Mouse (Mus musculus) embryonic fibroblast, embryonic 13.5 days (primary cell): Measurements from ENCODE around the gene Erc2. TPM values are rescaled to one million over a fixed set of nuclear protein-coding genes. Genes with fewer than 3 reads are reported as not detected.

Experiments
- H3K27ac ChIP-seq: 2 replicates; pipeline ENCODE4 v1.5.1; 2012; ENCODE audit warnings: low read length, control low read depth, inconsistent platforms; ENCODE audit not compliant: insufficient read depth
- H3K4me1 ChIP-seq: 2 replicates; pipeline ENCODE4 v1.6.1; 2011; ENCODE audit warnings: low read length; ENCODE audit not compliant: control insufficient read depth, insufficient read depth
- H3K4me3 ChIP-seq: 2 replicates; pipeline ENCODE4 v1.5.1; 2011; ENCODE audit warnings: mild to moderate bottlenecking, control low read depth, low read length; ENCODE audit not compliant: insufficient read depth
- CTCF ChIP-seq: IDR thresholded peaks from 2 replicates; pipeline ENCODE4 v1.5.1; 2011; ENCODE audit warnings: mild to moderate bottlenecking, control low read depth, low read length, moderate library complexity, borderline replicate concordance; ENCODE audit not compliant: insufficient read depth
- POLR2A ChIP-seq: IDR thresholded peaks from 2 replicates; pipeline ENCODE4 v1.6.1; 2011; ENCODE audit warnings: low read depth, mild to moderate bottlenecking, control low read depth, low read length, moderate library complexity
- polyA plus RNA-seq: library from polyadenylated mRNA; stranded (reverse); fragments of >200 nt; gene quantifications from 2 replicates; pipeline ENCODE4 v1.2.4, GENCODE M21; 2011; ENCODE audit warnings: low read depth; ENCODE audit not compliant: missing spikeins, insufficient read length

Gene Erc2
- polyA plus RNA-seq, 1 experiment, result 4.4 TPM

- H3K4me3 ChIP-seq, result no peak overlapping the region
- H3K4me1 ChIP-seq, result peaks cover 2% of the 10 kb centered on the region
- peak overlapping the region; percentile 47; the same call in 1 of the 2 replicates for H3K27ac ChIP-seq
- TF ChIP-seq POLR2A, result no peak
- TF ChIP-seq CTCF, result no peak
Observed at GRCm38 (mm10) chr14:28035013-28035412, 412.8 kb downstream of the Erc2 start.

- no peaks in the 10 kb centered on the region for H3K4me1 ChIP-seq
- no peak overlapping the region for H3K4me3 ChIP-seq
- TF ChIP-seq POLR2A, result no peak
- no peak overlapping the region for H3K27ac ChIP-seq
Observed at GRCm38 (mm10) chr14:28043095-28043494, 420.9 kb downstream of the Erc2 start.

- Histone ChIP-seq H3K27ac (no peak overlapping the region), H3K4me3 (no peak overlapping the region), H3K4me1 (peaks cover 7% of the 10 kb centered on the region)
- TF ChIP-seq CTCF, result no peak
- TF ChIP-seq POLR2A, result no peak
Observed at GRCm38 (mm10) chr14:28051646-28052045, 429.4 kb downstream of the Erc2 start.

- peak overlapping the region; percentile 0; the same call in 1 of the 2 replicates for H3K27ac ChIP-seq
- TF ChIP-seq CTCF, result no peak
- no peak for TF ChIP-seq POLR2A
- no peak overlapping the region for H3K4me3 ChIP-seq
- peaks cover 14% of the 10 kb centered on the region for H3K4me1 ChIP-seq
Observed at GRCm38 (mm10) chr14:28057159-28057884, 435.1 kb downstream of the Erc2 start.

GRCm38 (mm10) chr14:28057885-28058860 is 435.9 kb downstream of the Erc2 start:
- Histone ChIP-seq H3K4me3 (no peak overlapping the region), H3K4me1 (peaks cover 14% of the 10 kb centered on the region), H3K27ac (peak overlapping the region; percentile 0; the same call in 1 of the 2 replicates)
- no peak for TF ChIP-seq CTCF
- TF ChIP-seq POLR2A, result no peak

- Histone ChIP-seq H3K27ac (no peak overlapping the region), H3K4me1 (peaks cover 13% of the 10 kb centered on the region), H3K4me3 (no peak overlapping the region)
- no peak for TF ChIP-seq CTCF
- TF ChIP-seq POLR2A, result no peak
Observed at GRCm38 (mm10) chr14:28060891-28061290, 438.7 kb downstream of the Erc2 start.

- Histone ChIP-seq H3K4me1 (peaks cover 8% of the 10 kb centered on the region; the same call in 1 of the 2 replicates), H3K4me3 (no peak overlapping the region), H3K27ac (no peak overlapping the region)
- no peak for TF ChIP-seq POLR2A
- no peak for TF ChIP-seq CTCF
Observed at GRCm38 (mm10) chr14:28061649-28062375, 439.6 kb downstream of the Erc2 start.

- H3K27ac ChIP-seq, result no peak overlapping the region
- no peak overlapping the region for H3K4me3 ChIP-seq
- TF ChIP-seq POLR2A, result no peak
- no peak for TF ChIP-seq CTCF
- H3K4me1 ChIP-seq, result no peaks in the 10 kb centered on the region
Observed at GRCm38 (mm10) chr14:28068021-28068420, 445.8 kb downstream of the Erc2 start.

GRCm38 (mm10) chr14:28069826-28070225 is 447.6 kb downstream of the Erc2 start:
- no peaks in the 10 kb centered on the region for H3K4me1 ChIP-seq

GRCm38 (mm10) chr14:28072561-28072960 is 450.3 kb downstream of the Erc2 start:
- H3K4me1 ChIP-seq, result no peaks in the 10 kb centered on the region
- TF ChIP-seq POLR2A, result no peak
- TF ChIP-seq CTCF, result no peak
- H3K27ac ChIP-seq, result no peak overlapping the region
- H3K4me3 ChIP-seq, result no peak overlapping the region

More at GRCm38 (mm10) chr14:28069826-28070225, 447.6 kb downstream of the Erc2 start:
- no peak overlapping the region for H3K4me3 ChIP-seq
- no peak overlapping the region for H3K27ac ChIP-seq
- no peak for TF ChIP-seq CTCF
